Mouse (Mus musculus) neural tube, embryonic 14.5 days (tissue): Measurements from ENCODE around the gene Tmem120b. TPM values are rescaled to one million over a fixed set of nuclear protein-coding genes. Genes with fewer than 3 reads are reported as not detected.
A peak's percentile ranks its signal among the peaks of the same experiment; 100 is the strongest.
"Not testable (repeated sequence)": the region's sequence is repeated elsewhere in the genome, so short reads cannot be mapped to it uniquely, and the experiment has no call there.

Experiments
- ATAC-seq: fragments of 200-750 bp; cut with Nextera tagmentation; 2 replicates; pipeline ENCODE4 v1.8.0; 2017; ENCODE audit warnings: low read depth, mild to moderate bottlenecking, moderate TSS enrichment, moderate library complexity
- H3K27ac ChIP-seq: fragments of 300-500 bp; sonication (generic); 2 replicates; pipeline ENCODE4 v1.5.1; 2014; ENCODE audit warnings: low read depth, mild to moderate bottlenecking, control low read depth, low read length, moderate library complexity, mixed read lengths
- H3K27me3 ChIP-seq: fragments of 300-500 bp; sonication (generic); 2 replicates; pipeline ENCODE4 v1.6.1; 2014; ENCODE audit warnings: low read length; ENCODE audit not compliant: control insufficient read depth, insufficient read depth
- H3K36me3 ChIP-seq: fragments of 300-500 bp; sonication (generic); 2 replicates; pipeline ENCODE4 v1.6.1; 2014; ENCODE audit warnings: low read length, mixed read lengths; ENCODE audit not compliant: control insufficient read depth, insufficient read depth
- H3K4me1 ChIP-seq: fragments of 300-500 bp; sonication (generic); 2 replicates; pipeline ENCODE4 v1.6.1; 2014; ENCODE audit warnings: low read length; ENCODE audit not compliant: control insufficient read depth, insufficient read depth
- H3K4me2 ChIP-seq: fragments of 300-500 bp; sonication (generic); 2 replicates; pipeline ENCODE4 v1.6.1; 2014; ENCODE audit warnings: mild to moderate bottlenecking, low read depth, low read length, control low read depth
- H3K4me3 ChIP-seq: fragments of 300-500 bp; sonication (generic); 2 replicates; pipeline ENCODE4 v1.5.1; 2014; ENCODE audit warnings: low read depth, low read length, control low read depth, mixed read lengths
- H3K9ac ChIP-seq: fragments of 300-500 bp; sonication (generic); replicated peaks from 2 replicates; pipeline ENCODE4 v1.6.1; 2014; ENCODE audit warnings: low read depth, mild to moderate bottlenecking, control low read depth, low read length, mixed read lengths
- H3K9me3 ChIP-seq: fragments of 300-500 bp; sonication (generic); 2 replicates; pipeline ENCODE4 v1.6.1; 2016; ENCODE audit warnings: low read length; ENCODE audit not compliant: control insufficient read depth
- WGBS: fragments of 180-500 bp; shearing (Covaris S2); extraction: QIAGEN DNeasy Blood & Tissue Kit; methylation state at CpG from one replicate; pipeline ENCODE4 v1.1.7; 2014; 5-methylcytosine and 5-hydroxymethylcytosine counted together
- polyA plus RNA-seq: library from polyadenylated mRNA; unstranded; fragments of >200 nt; fragmentation: Nextera tagmentation; extraction: Ambion mirVana; gene quantifications from 2 replicates; pipeline ENCODE4 v1.2.1, GENCODE M21; 2014

Tmem120b gene
- polyA plus RNA-seq, 1 experiment from 2014 or later, result 15.6 TPM

GRCm38 (mm10) chr5:123060706-123061401 is 7.4 kb upstream of the Tmem120b start:
- Histone ChIP-seq H3K4me3 (no peak overlapping the region), H3K9me3 (no peaks in the 10 kb centered on the region), H3K4me2 (no peak overlapping the region), H3K36me3 (no peaks in the 10 kb centered on the region), H3K4me1 (no peaks in the 10 kb centered on the region), H3K9ac (no peak overlapping the region), H3K27me3 (no peaks in the 10 kb centered on the region), H3K27ac (no peak overlapping the region)
- no peak for ATAC-seq
- WGBS, result 78% methylated on average over 9 of the region's 9 CpGs

- not testable (repeated sequence) for H3K4me2 ChIP-seq, H3K27ac ChIP-seq, ATAC-seq, H3K27me3 ChIP-seq, H3K4me3 ChIP-seq, H3K9me3 ChIP-seq, H3K36me3 ChIP-seq, H3K4me1 ChIP-seq, H3K9ac ChIP-seq
- 82% methylated on average over 6 of the region's 6 CpGs for WGBS
Observed at GRCm38 (mm10) chr5:123061402-123061749, 6.8 kb upstream of the Tmem120b start.

GRCm38 (mm10) chr5:123063141-123063540 is 5.1 kb upstream of the Tmem120b start:
- H3K36me3 ChIP-seq, result no peaks in the 10 kb centered on the region
- H3K4me1 ChIP-seq, result no peaks in the 10 kb centered on the region
- H3K27ac ChIP-seq, result no peak overlapping the region
- no peaks in the 10 kb centered on the region for H3K9me3 ChIP-seq
- no peaks in the 10 kb centered on the region for H3K27me3 ChIP-seq
- no peak overlapping the region for H3K4me2 ChIP-seq
- no peak overlapping the region for H3K9ac ChIP-seq
- ATAC-seq, result no peak
- WGBS, result 87% methylated on average over 3 of the region's 3 CpGs
- no peak overlapping the region for H3K4me3 ChIP-seq

GRCm38 (mm10) chr5:123064207-123064606 is 4.0 kb upstream of the Tmem120b start:
- no peak for ATAC-seq
- H3K9ac ChIP-seq, result no peak overlapping the region
- no peak overlapping the region for H3K4me2 ChIP-seq
- H3K4me3 ChIP-seq, result no peak overlapping the region
- H3K27me3 ChIP-seq, result no peaks in the 10 kb centered on the region
- H3K9me3 ChIP-seq, result no peaks in the 10 kb centered on the region
- no peak overlapping the region for H3K27ac ChIP-seq
- H3K4me1 ChIP-seq, result no peaks in the 10 kb centered on the region
- 33% methylated on average over 6 of the region's 6 CpGs for WGBS
- H3K36me3 ChIP-seq, result no peaks in the 10 kb centered on the region

GRCm38 (mm10) chr5:123067395-123067995 is 720 bp upstream of the Tmem120b start:
- H3K27me3 ChIP-seq, result no peaks in the 10 kb centered on the region
- WGBS, result 27% methylated on average over 6 of the region's 6 CpGs
- H3K4me3 ChIP-seq, result no peak overlapping the region
- H3K4me1 ChIP-seq, result no peaks in the 10 kb centered on the region
- no peak overlapping the region for H3K9ac ChIP-seq
- ATAC-seq, result no peak
- H3K4me2 ChIP-seq, result no peak overlapping the region
- no peaks in the 10 kb centered on the region for H3K36me3 ChIP-seq
- H3K9me3 ChIP-seq, result no peaks in the 10 kb centered on the region
- no peak overlapping the region for H3K27ac ChIP-seq

GRCm38 (mm10) chr5:123068714-123069113 is 499 bp downstream of the Tmem120b start:
- 92% methylated on average over 2 of the region's 2 CpGs for WGBS
- H3K9me3 ChIP-seq, result no peaks in the 10 kb centered on the region
- H3K4me2 ChIP-seq, result no peak overlapping the region
- no peak for ATAC-seq
- no peaks in the 10 kb centered on the region for H3K36me3 ChIP-seq
- H3K4me3 ChIP-seq, result no peak overlapping the region
- no peak overlapping the region for H3K27ac ChIP-seq
- no peaks in the 10 kb centered on the region for H3K4me1 ChIP-seq
- H3K9ac ChIP-seq, result no peak overlapping the region
- no peaks in the 10 kb centered on the region for H3K27me3 ChIP-seq

- peak overlapping the region; percentile 83 for H3K4me2 ChIP-seq
- WGBS, result 11% methylated on average over 40 of the region's 45 CpGs
- ATAC-seq, result peak; percentile 92
Observed at GRCm38 (mm10) chr5:123075576-123076418, 7.6 kb downstream of the Tmem120b start.

GRCm38 (mm10) chr5:123076419-123077281 is 8.4 kb downstream of the Tmem120b start:
- no peaks in the 10 kb centered on the region for H3K36me3 ChIP-seq
- ATAC-seq, result peak; percentile 91
- 4% methylated on average over 34 of the region's 35 CpGs for WGBS
- peak overlapping the region; percentile 73 for H3K27ac ChIP-seq
- peak overlapping the region; percentile 73 for H3K4me3 ChIP-seq
- H3K4me2 ChIP-seq, result peak overlapping the region; percentile 83
- H3K27me3 ChIP-seq, result no peaks in the 10 kb centered on the region
- no peaks in the 10 kb centered on the region; the same call in 1 of the 2 replicates for H3K9me3 ChIP-seq
- H3K4me1 ChIP-seq, result peaks cover 16% of the 10 kb centered on the region; the same call in 1 of the 2 replicates
- peak overlapping the region; percentile 69 for H3K9ac ChIP-seq

More at GRCm38 (mm10) chr5:123075576-123076418, 7.6 kb downstream of the Tmem120b start:
- Histone ChIP-seq H3K36me3 (no peaks in the 10 kb centered on the region), H3K9me3 (no peaks in the 10 kb centered on the region; the same call in 1 of the 2 replicates), H3K4me3 (peak overlapping the region; percentile 73), H3K4me1 (peaks cover 16% of the 10 kb centered on the region; the same call in 1 of the 2 replicates), H3K27ac (peak overlapping the region; percentile 73), H3K27me3 (no peaks in the 10 kb centered on the region), H3K9ac (peak overlapping the region; percentile 69)
